Mouse (Mus musculus) bone marrow macrophage, adult 2 months (primary cell): Measurements from ENCODE around the gene Terb1. TPM values are rescaled to one million over a fixed set of nuclear protein-coding genes. Genes with fewer than 3 reads are reported as not detected.

Experiments used
- H3K27ac ChIP-seq: 2 replicates; pipeline ENCODE4 v1.5.1; 2012; ENCODE audit warnings: low read depth, low read length; ENCODE audit not compliant: insufficient read depth
- H3K4me1 ChIP-seq: 2 replicates; pipeline ENCODE4 v1.6.1; 2012; ENCODE audit warnings: low read length; ENCODE audit not compliant: control insufficient read depth, insufficient read depth
- H3K4me3 ChIP-seq: 2 replicates; pipeline ENCODE4 v1.5.1; 2012; ENCODE audit warnings: mild to moderate bottlenecking, low read length, moderate library complexity; ENCODE audit not compliant: insufficient read depth
- CTCF ChIP-seq: IDR thresholded peaks from 2 replicates; pipeline ENCODE4 v1.5.1; 2012; ENCODE audit warnings: low read depth, mild to moderate bottlenecking, low read length, moderate library complexity
- POLR2A ChIP-seq: IDR thresholded peaks from 2 replicates; pipeline ENCODE4 v1.6.1; 2012; ENCODE audit warnings: mild to moderate bottlenecking, low read depth, low read length, borderline replicate concordance
- polyA plus RNA-seq: library from polyadenylated mRNA; stranded (reverse); fragments of >200 nt; gene quantifications from 2 replicates; pipeline ENCODE4 v1.2.4, GENCODE M21; 2012; ENCODE audit not compliant: missing spikeins, insufficient read depth, insufficient read length

The Terb1 gene
- polyA plus RNA-seq, 1 experiment, result not detected

GRCm38 (mm10) chr8:104538896-104539295, 29.2 kb upstream of the Terb1 start:
- no peak for TF ChIP-seq CTCF
- no peak for TF ChIP-seq POLR2A
- no peaks in the 10 kb centered on the region; the same call in 1 of the 2 replicates for H3K4me1 ChIP-seq
- H3K27ac ChIP-seq, result no peak overlapping the region
- H3K4me3 ChIP-seq, result no peak overlapping the region

- H3K4me1 ChIP-seq, result peaks cover 9% of the 10 kb centered on the region
- no peak overlapping the region for H3K4me3 ChIP-seq
- TF ChIP-seq POLR2A (no peak), CTCF (no peak)
- no peak overlapping the region for H3K27ac ChIP-seq
These were observed 26.3 kb upstream of the Terb1 start for GRCm38 (mm10) chr8:104536028-104536427.

- Histone ChIP-seq H3K27ac (peak overlapping the region; percentile 51; the same call in 1 of the 2 replicates), H3K4me3 (peak overlapping the region; percentile 98), H3K4me1 (peaks cover 9% of the 10 kb centered on the region)
- no peak for TF ChIP-seq CTCF
- no peak for TF ChIP-seq POLR2A
These were observed 25.7 kb upstream of the Terb1 start for GRCm38 (mm10) chr8:104535378-104535777.

GRCm38 (mm10) chr8:104534779-104535141, 25.1 kb upstream of the Terb1 start:
- peaks cover 9% of the 10 kb centered on the region for H3K4me1 ChIP-seq
- no peak for TF ChIP-seq CTCF
- TF ChIP-seq POLR2A, result no peak
- peak overlapping the region; percentile 51 for H3K27ac ChIP-seq
- H3K4me3 ChIP-seq, result peak overlapping the region; percentile 98

GRCm38 (mm10) chr8:104533971-104534778, 24.5 kb upstream of the Terb1 start, which contains the start of the genes Nae1 and Car7:
Gene Nae1, minus strand, starts transcription at chr8:104534637.
Gene Car7, plus strand, starts transcription at chr8:104534689.
- Histone ChIP-seq H3K4me3 (peak within 1 kb of the TSS; percentile 98), H3K27ac (peak within 1 kb of the TSS; percentile 51), H3K4me1 (peaks cover 9% of the 10 kb centered on the region)
- no peak for TF ChIP-seq POLR2A
- peak; percentile 37; the same call in 1 of the 2 replicates for TF ChIP-seq CTCF

GRCm38 (mm10) chr8:104533551-104533950, 23.8 kb upstream of the Terb1 start:
- Histone ChIP-seq H3K4me3 (peak overlapping the region; percentile 98), H3K4me1 (peaks cover 9% of the 10 kb centered on the region), H3K27ac (no peak overlapping the region)
- no peak for TF ChIP-seq POLR2A
- TF ChIP-seq CTCF, result no peak

GRCm38 (mm10) chr8:104529671-104530070, 20.0 kb upstream of the Terb1 start:
- Histone ChIP-seq H3K4me3 (no peak overlapping the region), H3K27ac (no peak overlapping the region), H3K4me1 (peaks cover 9% of the 10 kb centered on the region)
- no peak for TF ChIP-seq CTCF
- no peak for TF ChIP-seq POLR2A

GRCm38 (mm10) chr8:104517872-104518271, 8.2 kb upstream of the Terb1 start:
- no peaks in the 10 kb centered on the region for H3K4me1 ChIP-seq
- H3K4me3 ChIP-seq, result no peak overlapping the region
- TF ChIP-seq CTCF (no peak), POLR2A (no peak)
- no peak overlapping the region for H3K27ac ChIP-seq

GRCm38 (mm10) chr8:104510134-104510533, 424 bp upstream of the Terb1 start:
- H3K4me1 ChIP-seq, result no peaks in the 10 kb centered on the region
- TF ChIP-seq CTCF, result no peak
- TF ChIP-seq POLR2A, result no peak
- no peak overlapping the region for H3K27ac ChIP-seq
- no peak overlapping the region for H3K4me3 ChIP-seq

GRCm38 (mm10) chr8:104479091-104479490, 30.6 kb downstream of the Terb1 start:
- TF ChIP-seq POLR2A (no peak), CTCF (no peak)
- H3K4me3 ChIP-seq, result no peak overlapping the region
- H3K27ac ChIP-seq, result no peak overlapping the region

GRCm38 (mm10) chr8:104472465-104472864, 37.2 kb downstream of the Terb1 start:
- Histone ChIP-seq H3K4me3 (no peak overlapping the region), H3K27ac (no peak overlapping the region), H3K4me1 (peaks cover 3% of the 10 kb centered on the region; the same call in 1 of the 2 replicates)
- TF ChIP-seq CTCF (no peak), POLR2A (no peak)

More at GRCm38 (mm10) chr8:104479091-104479490, 30.6 kb downstream of the Terb1 start:
- no peaks in the 10 kb centered on the region for H3K4me1 ChIP-seq
